Mouse (Mus musculus) olfactory bulb, adult 2 months (tissue): Measurements from ENCODE around the gene Pacrg.

Source experiments
- CTCF ChIP-seq: fragments of 200-500 bp; IDR thresholded peaks from 2 replicates; pipeline ENCODE4 v1.5.1; 2012; ENCODE audit warnings: low read depth, mild to moderate bottlenecking, low read length, moderate library complexity; ENCODE audit not compliant: insufficient read depth
- POLR2A ChIP-seq: fragments of 200-500 bp; IDR thresholded peaks from 2 replicates; pipeline ENCODE4 v1.6.1; 2012; ENCODE audit warnings: mild to moderate bottlenecking, low read depth, low read length, moderate library complexity; ENCODE audit not compliant: insufficient read depth

GRCm38 (mm10) chr17:10357348-10357747, 482.8 kb downstream of the Pacrg start:
- no peak for TF ChIP-seq POLR2A
- no peak for TF ChIP-seq CTCF
